10 mouse cellular contexts compared by ENCODE assay signal in the genomic region with DNA sequence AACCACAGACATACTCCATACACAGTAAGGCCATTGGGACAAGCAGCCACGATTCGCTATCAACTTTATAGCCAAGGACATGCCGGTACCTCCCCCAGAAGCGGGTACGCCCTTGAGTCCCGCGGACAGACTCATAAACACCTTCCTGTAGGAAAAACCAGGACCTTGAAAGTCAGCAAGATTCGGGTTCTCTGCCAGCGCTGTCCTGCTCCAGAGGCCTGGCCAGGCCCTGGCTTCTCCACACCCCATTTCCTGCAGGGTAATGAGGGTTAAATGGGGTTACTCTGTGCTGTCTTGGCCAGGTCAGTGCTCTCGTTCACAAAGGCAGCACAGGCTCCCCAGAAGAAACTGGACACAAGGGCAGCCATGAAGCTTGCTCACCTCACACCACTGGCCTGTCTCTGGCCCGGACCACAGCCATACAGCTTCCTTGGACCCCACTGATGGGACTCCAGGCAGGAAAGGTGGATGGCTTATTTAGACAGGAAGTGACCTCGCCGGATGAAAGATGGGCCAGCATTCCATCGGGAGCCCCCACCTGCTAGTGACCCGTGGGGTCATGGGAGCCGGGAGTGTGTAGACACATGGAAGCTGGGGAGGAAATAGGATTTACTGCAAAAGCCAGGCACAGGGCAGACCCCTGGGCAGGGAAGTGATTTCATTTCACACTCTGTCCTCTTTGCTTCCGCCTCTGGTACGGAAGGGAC. TPM values are rescaled to one million over a fixed set of nuclear protein-coding genes. Genes with fewer than 3 reads are reported as not detected.
DNase-seq lines count a peak whose midpoint lies in the region; ATAC-seq and TF ChIP-seq lines count a peak whose summit lies in the region.
"Had no signal": no experiment of that assay in that cellular context is flagged by ENCODE, and none has a peak within 500 bp of the region (broad histone marks: within the 10 kb centered on the region; RNA-seq: fewer than 3 reads in every experiment).

No protein-coding gene starts in this region.

- no peaks in the 10 kb centered on the region for H3K36me3 ChIP-seq in liver, adult 2 months (ENCODE audit: control insufficient read depth, insufficient read depth, low read length)
- peaks cover 25% of the 10 kb centered on the region for H3K36me3 ChIP-seq in heart, adult 2 months (ENCODE audit: control insufficient read depth, insufficient read depth, low read length)
- H3K36me3 ChIP-seq in kidney, adult 2 months (ENCODE audit: control insufficient read depth, insufficient read depth, low read length): no peaks in the 10 kb centered on the region

- no peak for TF ChIP-seq CTCF in liver, adult 2 months (IDR thresholded peaks at IDR 0.05; ENCODE audit: low read depth, low read length)
- TF ChIP-seq CTCF in heart, adult 2 months (IDR thresholded peaks at IDR 0.05): no peak
- no peak for TF ChIP-seq CTCF in kidney, adult 2 months (conservative IDR thresholded peaks at IDR 0.05; ENCODE audit: insufficient read depth, insufficient read length, low read depth, low read length)

- 0 out of 2 replicates have a peak overlapping the region, but pooled peaks have one; percentile 1 for H3K9ac ChIP-seq in liver, adult 2 months (ENCODE audit: low read depth, low read length)
- H3K9ac ChIP-seq in heart, adult 2 months (ENCODE audit: low read depth, low read length): no peak overlapping the region

- no peak for ATAC-seq in monocyte, adult 5-6 weeks (replicated peaks; ENCODE audit: insufficient number of reproducible peaks, low FRiP score, low TSS enrichment, poor library complexity, severe bottlenecking)
- no peak for ATAC-seq in erythroid progenitor cell, adult 5-6 weeks (replicated peaks; ENCODE audit: low FRiP score, poor library complexity, severe bottlenecking)

- H3K27ac ChIP-seq in liver, adult 2 months (replicated peaks; ENCODE audit: insufficient read depth, low read depth, low read length): peak overlapping the region; percentile 63
- peak overlapping the region; percentile 77 for H3K27ac ChIP-seq in heart, adult 2 months
- H3K27ac ChIP-seq in kidney, adult 2 months (ENCODE audit: insufficient read depth, low read depth, low read length): peak overlapping the region; percentile 69

- intact Hi-C loops in heart, adult 2 months (cut with DNase I): no loop called here

- peak; percentile 81; the same call in 1 of the 2 replicates for TF ChIP-seq EP300 in heart, adult 2 months (IDR thresholded peaks at IDR 0.05; ENCODE audit: insufficient read depth, low read depth, low read length)

- H3K4me3 ChIP-seq in liver, adult 2 months (ENCODE audit: insufficient read depth, low read depth, low read length): peak overlapping the region; percentile 6; the same call in 1 of the 2 replicates
- no peak overlapping the region for H3K4me3 ChIP-seq in heart, adult 2 months
- no peak overlapping the region for H3K4me3 ChIP-seq in kidney, adult 2 months (ENCODE audit: insufficient read depth, low read depth, low read length)
- H3K4me3 ChIP-seq: erythroblast, embryonic 14.5 days had no signal

- peaks cover 34% of the 10 kb centered on the region for H3K79me2 ChIP-seq in liver, adult 2 months (ENCODE audit: control insufficient read depth, insufficient read depth, low read length)
- peaks cover 6% of the 10 kb centered on the region for H3K79me2 ChIP-seq in heart, adult 2 months (replicated peaks; ENCODE audit: control insufficient read depth, insufficient read depth, low read length)

- DNase-seq in liver, adult 2 months (ENCODE audit: extremely low read depth, low read depth, low spot score): no peak
- no peak for DNase-seq in liver
- peak; percentile 67 to 79 for DNase-seq in heart, adult 2 months
- peak; percentile 81 for DNase-seq in kidney, adult 2 months
- DNase-seq in lung, postnatal 14 days: peak; percentile 51
- DNase-seq in cerebellum, adult 9-10 months: no peak

- TF ChIP-seq POLR2A in liver, adult 2 months (IDR thresholded peaks at IDR 0.05; ENCODE audit: extremely low read depth, insufficient read depth, low read length): no peak
- no peak for TF ChIP-seq POLR2A in heart, adult 2 months (IDR thresholded peaks at IDR 0.05; ENCODE audit: insufficient read depth, low read depth, low read length)
- TF ChIP-seq POLR2A in kidney, adult 2 months (IDR thresholded peaks at IDR 0.05; ENCODE audit: low read depth, low read length): no peak

- peaks cover 9% of the 10 kb centered on the region for H3K4me1 ChIP-seq in liver, adult 2 months (ENCODE audit: control insufficient read depth, insufficient read depth, low read length)
- peaks cover 63% of the 10 kb centered on the region for H3K4me1 ChIP-seq in heart, adult 2 months (ENCODE audit: control insufficient read depth, insufficient read depth, low read length)
- peaks cover 37% of the 10 kb centered on the region for H3K4me1 ChIP-seq in kidney, adult 2 months (ENCODE audit: control insufficient read depth, insufficient read depth, low read length)

- no peaks in the 10 kb centered on the region for H3K27me3 ChIP-seq in liver, adult 2 months (ENCODE audit: control insufficient read depth, insufficient read depth, low read length)
- H3K27me3 ChIP-seq in heart, adult 2 months (ENCODE audit: control insufficient read depth, insufficient read depth, low read length): no peaks in the 10 kb centered on the region
- no peaks in the 10 kb centered on the region for H3K27me3 ChIP-seq in kidney, adult 2 months (replicated peaks; ENCODE audit: control insufficient read depth, insufficient read depth, low read length)

- WGBS in liver, adult 2 months: 69% methylated on average over 18 of the region's 18 CpGs
- 40% methylated on average over 18 of the region's 18 CpGs for WGBS in heart, adult 2 months
- WGBS in kidney, adult 2 months: 25% methylated on average over 18 of the region's 18 CpGs

RNA-seq across cellular contexts. Expression of a gene that starts 12.9 kb away (rescaled TPM):
- 7.5 and 8.0 TPM in 2 replicates for total RNA-seq in liver, adult 2 months (2014; rRNA removed)
- polyA plus RNA-seq in liver, adult 2 months (2012; rRNA removed): 6.6 and 8.1 TPM in 2 replicates
- 10 to 100 TPM; 15.3 to 17.6 TPM for total RNA-seq in heart, adult 2 months (2021)
- polyA plus RNA-seq in heart, adult 2 months (2012; rRNA removed): 17.7 and 20.4 TPM in 2 replicates
- 8.8 and 10.8 TPM in 2 replicates for polyA plus RNA-seq in kidney, adult 2 months (2012; rRNA removed)
- 1.8 to 8.2 TPM (median 7.5 TPM) in 3 replicates for total RNA-seq in monocyte, adult 5-6 weeks (2017)
- not detected in 2 replicates for total RNA-seq in erythroid progenitor cell, adult 5-6 weeks (2015; ENCODE audit: low replicate concordance)
- total RNA-seq in erythroid progenitor cell, adult 5-6 weeks (2017; ENCODE audit: low replicate concordance): 0.39 TPM in 1 of 2 replicates, not detected in the other

RNA-seq across cellular contexts. Expression of a gene that starts 47.3 kb away (rescaled TPM):
- 0.18 and 0.27 TPM in 2 replicates for total RNA-seq in liver, adult 2 months (2014; rRNA removed)
- polyA plus RNA-seq in liver, adult 2 months (2012; rRNA removed): 0.06 and 0.17 TPM in 2 replicates
- total RNA-seq in heart, adult 2 months (2021): under 1 TPM in 1 of 2 experiments, not detected in 1; 0.10 TPM
- 0.04 and 0.38 TPM in 2 replicates for polyA plus RNA-seq in heart, adult 2 months (2012; rRNA removed)
- polyA plus RNA-seq in kidney, adult 2 months (2012; rRNA removed): 0.06 and 0.12 TPM in 2 replicates
- 0.49 TPM in 1 of 3 replicates, not detected in the others for total RNA-seq in monocyte, adult 5-6 weeks (2017)
- total RNA-seq in erythroid progenitor cell, adult 5-6 weeks (2015; ENCODE audit: low replicate concordance): not detected in 2 replicates
- total RNA-seq in erythroid progenitor cell, adult 5-6 weeks (2017; ENCODE audit: low replicate concordance): not detected in 2 replicates
- polyA plus RNA-seq: small intestine, adult 2 months had no signal

Comparison
In these comparisons a context has a peak if more than half of its experiments do, and no peak if none do; other contexts are left out.
1. DNase-seq: peak in heart, adult 2 months (2 of 2), kidney, adult 2 months (single experiment) and lung, postnatal 14 days (single experiment); none in liver, adult 2 months (single experiment), liver (single experiment) and cerebellum, adult 9-10 months (single experiment).
2. Peak in every context shown above with its lines, with median percentiles within 50 percentile points of each other: H3K27ac ChIP-seq.